Mouse (Mus musculus) urinary bladder, postnatal 14 days (tissue): ENCODE measurements around the gene Cldn5.

Experiments
- DNase-seq: peaks from one replicate; pipeline ENCODE4 v3.0.0; 2021; ENCODE audit warnings: low spot score

The Cldn5 gene

DNA sequence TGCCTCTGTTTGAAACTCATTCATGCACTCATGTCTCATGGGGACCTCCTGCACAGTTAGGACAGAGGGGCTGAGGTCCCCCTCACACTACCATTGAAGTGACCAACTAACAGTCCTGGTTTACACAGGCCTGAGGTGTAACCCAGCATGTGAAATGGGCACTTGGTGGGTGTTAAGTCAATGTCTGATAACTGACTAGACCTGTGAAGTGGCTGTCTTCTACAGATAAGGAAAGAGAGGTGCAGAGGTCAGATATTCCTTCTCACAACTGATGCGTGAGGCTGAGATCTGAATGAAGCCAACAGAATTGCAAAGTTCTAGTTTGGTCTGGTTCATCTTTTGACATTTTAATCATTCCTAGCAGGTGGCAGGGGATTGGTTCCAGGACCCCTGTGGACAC lies 8.8 kb downstream of the Cldn5 start:
- DNase-seq, result no peak

DNA sequence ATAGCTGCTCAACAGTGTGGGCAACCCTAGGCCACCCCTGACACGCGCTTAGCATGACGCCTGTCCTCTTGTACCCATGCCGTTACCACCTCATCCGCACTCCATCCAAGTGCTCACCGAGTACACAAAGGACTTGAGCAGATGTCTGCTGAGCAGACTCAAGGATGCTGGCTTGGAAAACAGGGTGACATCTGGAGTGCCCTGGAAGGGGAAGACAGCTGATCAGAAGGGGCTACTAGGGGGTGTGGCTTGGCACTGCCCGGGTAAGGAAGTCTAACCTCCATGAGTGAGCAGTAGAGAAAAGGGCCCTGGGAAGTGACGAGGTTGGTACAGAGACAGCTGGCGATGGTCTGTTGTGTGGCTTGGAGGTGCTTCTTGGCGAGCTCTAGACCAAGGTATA lies 10.0 kb downstream of the Cldn5 start:
- no peak for DNase-seq

DNA sequence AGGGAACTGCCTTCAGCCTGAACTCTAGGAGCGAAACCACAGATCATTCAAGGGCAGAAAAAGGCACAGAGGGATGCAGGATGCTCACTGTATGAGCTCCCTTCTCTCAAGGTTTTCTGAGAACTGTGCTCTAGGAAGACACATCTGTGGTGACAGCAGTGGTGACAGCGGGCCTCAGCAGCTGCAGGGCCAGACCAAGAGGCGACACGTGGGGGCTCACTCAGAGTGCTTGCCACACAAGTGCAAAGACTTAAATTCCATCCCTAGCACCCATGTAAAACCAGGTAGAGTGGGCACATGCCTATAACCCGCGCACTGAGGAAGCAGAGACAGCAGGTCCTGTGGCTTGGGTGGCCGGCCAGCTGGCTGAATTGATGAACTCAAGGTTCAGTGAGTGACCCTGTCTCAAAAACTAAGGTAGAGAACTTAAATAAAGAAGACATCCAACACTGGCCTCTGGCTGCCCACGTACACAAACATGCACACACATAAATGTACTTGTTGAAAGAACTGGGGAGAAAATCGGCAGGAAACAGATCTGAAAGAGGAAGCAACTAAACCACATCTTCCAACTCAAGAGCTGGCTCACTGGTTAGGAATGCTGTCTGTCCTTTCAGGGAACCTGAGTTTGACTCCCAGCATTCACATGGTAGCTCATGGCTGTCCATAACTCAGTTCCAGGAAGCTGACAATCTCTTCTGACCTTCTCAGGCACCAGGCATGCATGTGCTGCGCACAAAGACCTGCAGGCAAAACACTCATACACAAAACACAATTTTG lies 12.2 kb downstream of the Cldn5 start:
- no peak for DNase-seq

DNA sequence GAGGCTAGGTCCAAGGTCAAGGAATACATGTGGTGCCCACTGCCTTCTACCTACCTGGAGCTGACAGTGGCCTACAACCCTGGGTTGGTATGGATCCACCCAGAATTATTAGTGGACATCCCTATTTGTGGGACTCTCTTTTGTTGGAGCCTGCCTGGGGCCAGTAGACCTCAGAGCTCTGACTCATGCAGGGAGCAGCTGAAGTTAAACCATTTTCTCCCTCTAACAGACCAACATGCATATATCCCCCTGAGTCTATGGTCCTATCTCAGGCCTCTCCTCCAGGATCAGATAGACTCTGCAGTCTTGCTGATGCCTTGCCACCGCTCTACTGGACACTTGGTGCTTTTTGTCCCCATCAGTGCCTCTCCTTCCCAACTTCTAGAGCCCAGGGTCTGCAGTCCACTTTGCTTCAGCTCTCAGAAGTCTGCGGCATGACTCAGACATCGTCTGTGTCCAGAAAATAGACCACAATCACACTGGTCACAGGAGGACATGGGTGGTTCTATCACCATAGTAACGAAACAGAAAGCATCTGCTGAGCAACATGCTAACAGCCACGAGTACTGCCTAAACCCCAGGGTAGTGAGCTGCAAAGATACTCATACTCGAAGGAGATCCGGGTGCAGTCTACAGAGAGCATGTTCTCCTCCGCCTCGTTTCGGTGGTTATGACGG lies 18.7 kb downstream of the Cldn5 start:
- no peak for DNase-seq

DNA sequence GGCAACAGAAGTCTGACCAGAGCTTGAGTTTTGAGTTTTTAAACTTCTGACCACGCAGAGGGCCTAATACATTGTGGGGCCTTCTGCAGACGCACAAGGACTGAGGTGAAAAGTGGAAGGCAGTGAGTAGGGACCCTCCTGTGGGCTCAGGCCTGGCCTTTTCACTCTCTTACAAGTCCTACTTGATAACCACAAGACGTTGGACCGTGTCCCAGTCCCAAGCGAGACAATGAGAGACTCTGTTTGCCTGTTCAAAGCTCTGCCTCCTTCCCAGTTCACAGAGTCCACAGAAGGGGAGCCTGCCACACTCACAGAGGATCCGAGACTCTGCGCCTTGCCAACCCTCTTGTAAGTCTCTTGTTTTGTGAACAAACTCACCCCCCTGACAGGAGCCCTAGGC lies 20.0 kb downstream of the Cldn5 start:
- DNase-seq, result no peak

DNA sequence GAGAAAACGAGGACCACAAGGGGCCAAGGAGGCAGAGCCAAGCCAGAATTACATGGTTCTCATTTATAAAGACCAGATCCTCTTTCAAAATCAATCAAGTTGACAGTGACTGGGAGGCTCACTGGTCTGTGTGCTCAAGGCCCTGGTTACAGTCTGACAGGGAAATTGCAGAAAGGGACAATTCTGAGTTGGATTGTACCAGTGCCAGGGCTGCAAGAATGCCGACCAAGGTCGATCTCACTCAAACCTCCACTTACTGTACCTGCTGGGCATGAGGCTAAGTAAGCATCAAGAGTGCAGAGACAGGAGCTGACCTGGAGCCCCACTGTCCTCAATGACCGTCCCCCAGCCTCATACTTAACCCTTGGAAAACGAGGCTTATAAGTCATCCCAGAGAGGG lies 21.5 kb downstream of the Cldn5 start:
- no peak for DNase-seq

DNA sequence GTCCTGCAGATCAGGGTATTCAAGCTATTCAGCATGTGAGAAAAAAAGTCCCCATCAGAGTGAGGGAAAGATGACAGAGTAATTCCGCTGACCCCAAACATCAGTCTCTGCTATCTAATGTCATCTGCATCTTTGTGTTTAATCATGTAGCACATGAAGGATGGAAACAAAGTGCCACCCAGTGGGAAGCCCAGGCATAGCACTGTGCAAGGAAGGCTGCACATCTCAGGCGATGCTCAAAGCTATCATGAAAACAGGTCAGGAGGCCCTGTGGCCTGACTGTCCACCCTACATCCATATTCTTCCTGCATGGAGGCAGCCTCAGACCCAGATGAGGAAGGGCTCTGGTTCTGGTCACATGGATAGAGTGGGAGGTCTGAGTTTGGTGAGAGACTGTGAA lies 22.2 kb downstream of the Cldn5 start:
- peak; percentile 62 for DNase-seq

DNA sequence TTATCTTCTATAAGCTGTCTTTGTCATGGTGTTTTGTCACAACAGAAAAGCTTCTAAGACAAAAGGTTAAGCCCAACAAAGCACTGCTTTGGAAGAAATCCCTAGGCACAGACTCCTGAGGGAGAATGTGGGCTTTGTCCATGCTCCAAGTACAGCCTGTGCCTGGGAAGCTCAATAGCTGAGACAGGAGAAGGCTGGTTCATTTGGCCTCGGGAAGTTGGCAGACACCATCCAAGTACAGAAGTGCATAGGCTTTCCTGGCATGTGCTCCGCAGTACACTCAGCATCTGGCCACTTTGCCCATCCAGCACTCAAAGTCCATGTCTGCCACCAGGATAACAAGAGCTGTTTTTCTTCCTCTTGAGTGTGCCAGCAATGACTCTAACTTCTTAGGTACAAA lies 29.1 kb downstream of the Cldn5 start:
- no peak for DNase-seq

DNA sequence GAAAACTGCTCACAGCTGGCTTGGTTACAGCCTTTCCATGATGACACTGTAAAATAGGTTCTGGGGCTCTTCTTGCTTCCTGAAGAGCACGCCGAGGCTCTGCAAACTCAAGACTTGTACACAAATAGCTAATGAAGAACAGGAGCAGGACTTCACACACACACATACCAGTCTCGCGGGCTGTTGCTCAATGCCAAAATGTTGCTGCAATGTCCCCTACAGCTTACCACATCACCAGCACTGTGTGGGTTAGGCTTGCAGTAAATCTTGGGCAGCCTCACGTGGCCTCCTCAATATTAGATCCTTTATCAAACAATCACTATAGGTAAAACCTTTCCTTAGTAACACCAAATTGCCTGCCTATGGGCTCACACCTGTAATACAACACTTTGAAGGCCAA lies 32.4 kb downstream of the Cldn5 start:
- DNase-seq, result no peak

DNA sequence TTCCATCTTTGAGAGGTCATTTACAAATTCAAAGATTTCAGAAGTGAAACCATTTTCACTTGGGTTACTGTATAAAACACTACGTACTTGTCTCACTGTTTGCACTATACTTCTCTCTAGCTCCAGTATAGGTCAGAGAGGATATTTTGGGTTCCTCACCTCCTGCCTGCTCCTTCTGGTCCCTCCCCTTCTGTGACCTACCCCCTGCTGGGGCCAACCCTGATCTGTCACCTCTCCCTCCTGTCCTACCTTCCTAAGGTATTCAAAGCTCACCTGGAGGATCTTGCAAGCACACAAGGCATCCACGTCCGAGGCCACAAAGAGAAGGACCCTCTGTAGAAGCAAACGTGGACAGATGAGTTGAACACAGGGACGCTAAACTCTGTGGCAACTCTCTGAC lies 34.4 kb downstream of the Cldn5 start:
- DNase-seq, result no peak

DNA sequence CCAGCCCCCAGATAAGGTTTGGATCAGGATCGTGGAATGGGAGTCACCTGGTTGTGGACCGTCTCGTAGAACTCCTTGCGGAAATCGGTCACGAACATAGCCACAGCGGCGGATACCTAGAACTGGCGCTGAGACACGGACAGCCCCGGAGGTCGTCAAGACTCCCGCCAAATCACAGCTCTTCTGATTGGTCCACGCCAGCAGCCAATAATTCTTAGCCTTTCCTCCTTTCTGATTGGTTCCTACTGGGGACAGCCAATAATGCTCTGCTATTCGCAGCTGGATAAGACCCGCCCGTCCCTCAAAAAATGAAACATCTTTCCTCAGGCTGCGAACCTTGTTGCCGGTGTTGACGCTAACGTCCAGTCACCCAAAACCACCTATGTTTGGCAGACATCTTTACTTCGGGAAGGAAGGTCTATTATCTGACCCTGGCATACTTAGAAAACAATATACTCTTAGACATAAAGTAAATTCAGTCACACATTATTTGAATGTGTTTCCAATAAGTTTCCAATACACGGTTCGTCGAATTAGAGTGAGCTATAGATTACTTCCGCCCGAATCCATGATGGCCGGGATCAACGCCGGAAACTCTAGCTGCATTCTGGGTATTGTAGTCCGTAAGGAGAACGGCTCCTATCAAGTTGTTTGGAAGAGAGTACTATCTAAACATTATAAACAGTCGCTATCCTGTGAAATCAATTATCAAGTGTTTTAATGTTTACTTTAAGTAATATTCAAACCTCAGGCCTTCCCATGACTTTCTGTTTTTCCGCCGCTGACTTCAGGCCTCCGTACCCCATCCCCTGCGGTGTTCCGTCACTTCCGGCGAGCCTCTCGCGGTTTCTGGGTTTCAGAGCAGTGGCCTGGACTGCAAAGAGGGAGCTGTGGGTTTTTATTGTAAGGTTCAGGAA lies 35.1 kb downstream of the Cldn5 start, which contains the start of the genes Ufd1 and Cdc45:
Gene Ufd1 (plus strand): TSS at position 312 of the 917 bp plus-strand sequence.
Gene Cdc45 (minus strand): TSS at position 520 of the 917 bp plus-strand sequence.
- peak; percentile 90 for DNase-seq

DNA sequence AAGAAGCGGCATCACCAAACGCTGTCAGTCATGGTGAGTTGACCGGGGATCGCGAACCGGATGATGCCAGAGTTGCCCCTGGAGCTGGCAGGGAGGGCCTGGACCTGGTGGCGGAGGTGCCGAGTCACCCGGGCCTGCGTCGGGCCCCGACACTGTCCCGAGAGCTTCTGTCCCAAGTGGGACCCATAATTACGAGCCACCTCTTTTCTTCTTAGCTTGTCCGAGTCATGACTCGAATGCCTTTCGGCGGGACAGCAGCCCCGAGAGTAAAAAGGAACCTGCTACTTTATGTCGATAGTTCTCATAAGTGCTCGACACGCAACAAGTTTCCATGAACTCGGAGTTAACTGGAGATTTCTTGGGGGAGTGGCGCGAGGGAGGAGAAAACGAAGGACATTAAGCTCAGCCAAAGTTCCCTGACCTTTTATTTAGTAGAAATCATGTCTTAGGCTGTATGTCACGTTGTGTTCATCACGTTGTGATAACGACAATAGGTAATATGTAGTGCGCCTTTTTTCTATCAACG lies 35.8 kb downstream of the Cldn5 start:
- DNase-seq, result no peak

DNA sequence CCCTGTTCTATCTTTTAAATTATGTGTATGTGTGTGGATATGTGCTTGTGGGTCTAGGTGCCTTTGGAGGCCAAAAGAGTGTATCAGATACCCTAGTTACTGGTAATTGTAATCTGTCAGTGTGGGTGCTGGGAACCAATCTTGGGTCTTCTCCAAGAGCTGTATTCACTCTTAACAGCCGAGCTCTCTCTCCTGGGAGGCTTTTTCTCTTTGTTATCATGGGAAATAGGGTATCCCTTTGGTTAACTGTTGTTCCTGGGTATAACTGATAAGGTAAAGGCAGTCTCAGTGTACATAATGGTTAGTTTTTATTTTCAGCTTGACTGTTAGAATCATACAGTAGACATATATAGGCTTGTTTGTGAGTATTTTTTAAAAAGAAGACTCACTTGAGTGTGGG lies 45.7 kb downstream of the Cldn5 start:
- no peak for DNase-seq

DNA sequence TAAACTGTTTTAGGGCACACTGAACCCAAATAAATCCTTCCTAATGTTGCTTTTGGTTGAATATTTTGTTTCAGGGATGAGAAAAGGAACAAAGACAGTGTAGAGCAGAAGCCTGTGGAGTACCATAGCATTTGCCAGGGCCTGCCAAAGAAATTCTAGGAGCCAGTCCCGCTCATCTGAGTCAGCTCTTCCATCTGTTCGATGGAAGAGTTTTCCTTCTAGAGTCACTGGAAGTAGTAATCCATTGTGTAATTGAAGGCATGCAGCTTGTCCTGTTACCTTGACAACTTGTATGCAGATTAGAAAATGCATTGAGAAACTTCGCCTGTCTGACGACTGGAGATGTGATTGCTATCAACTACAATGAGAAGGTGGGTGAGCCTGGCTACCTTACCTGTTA lies 46.3 kb downstream of the Cldn5 start:
- no peak for DNase-seq
